Mouse (Mus musculus) olfactory bulb, adult 2 months (tissue): Measurements from ENCODE around the gene Jak1.

Source experiments
- CTCF ChIP-seq: fragments of 200-500 bp; IDR thresholded peaks from 2 replicates; pipeline ENCODE4 v1.5.1; 2012; ENCODE audit warnings: low read depth, mild to moderate bottlenecking, low read length, moderate library complexity; ENCODE audit not compliant: insufficient read depth
- POLR2A ChIP-seq: fragments of 200-500 bp; IDR thresholded peaks from 2 replicates; pipeline ENCODE4 v1.6.1; 2012; ENCODE audit warnings: mild to moderate bottlenecking, low read depth, low read length, moderate library complexity; ENCODE audit not compliant: insufficient read depth

- TF ChIP-seq CTCF, result no peak
- TF ChIP-seq POLR2A, result no peak
Observed at GRCm38 (mm10) chr4:101270734-101271133, 5.7 kb upstream of the Jak1 start.
